Mouse (Mus musculus) urinary bladder, postnatal 14 days (tissue): ENCODE data around the gene Traf3ip3.

Source experiments
- DNase-seq: peaks from one replicate; pipeline ENCODE4 v3.0.0; 2021; ENCODE audit warnings: low spot score

Traf3ip3 gene

DNA sequence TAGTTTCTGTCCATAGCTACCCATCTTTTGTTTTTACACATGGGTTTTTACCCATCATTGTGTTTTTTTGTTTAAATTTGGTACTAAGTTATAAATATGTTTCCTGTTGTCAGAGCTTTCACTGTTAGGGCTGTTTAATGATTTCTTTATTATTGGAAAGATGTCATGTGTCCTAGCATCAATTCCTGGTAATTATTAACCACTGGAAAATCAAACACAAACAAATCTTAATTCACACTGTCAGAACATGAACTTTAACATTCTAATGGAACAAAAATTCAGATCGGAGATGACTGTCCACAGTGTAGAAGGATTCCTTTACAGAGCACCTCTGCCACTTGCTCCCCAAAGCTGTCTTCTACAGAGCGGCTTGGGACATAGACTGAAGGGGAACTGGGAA is 3.9 kb upstream of the Traf3ip3 start:
- DNase-seq: no peak

DNA sequence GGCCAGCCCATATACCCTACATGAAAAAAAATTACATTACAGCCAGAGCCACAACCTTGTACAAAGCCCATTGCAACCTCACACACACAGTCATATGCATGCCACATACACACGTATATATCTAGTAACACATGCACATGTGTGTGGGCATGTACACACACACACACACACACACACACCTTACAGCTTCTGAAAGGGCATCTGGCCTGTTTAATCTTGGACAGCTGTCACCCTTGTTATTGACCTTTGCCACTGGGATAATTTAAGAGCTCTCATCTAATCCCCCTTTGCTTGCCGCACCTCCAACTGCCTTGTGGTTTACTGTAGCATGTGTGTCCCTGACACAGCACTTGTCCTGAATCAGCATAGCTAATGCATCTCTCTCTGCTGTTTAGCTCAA is 2.3 kb upstream of the Traf3ip3 start:
- no peak for DNase-seq

DNA sequence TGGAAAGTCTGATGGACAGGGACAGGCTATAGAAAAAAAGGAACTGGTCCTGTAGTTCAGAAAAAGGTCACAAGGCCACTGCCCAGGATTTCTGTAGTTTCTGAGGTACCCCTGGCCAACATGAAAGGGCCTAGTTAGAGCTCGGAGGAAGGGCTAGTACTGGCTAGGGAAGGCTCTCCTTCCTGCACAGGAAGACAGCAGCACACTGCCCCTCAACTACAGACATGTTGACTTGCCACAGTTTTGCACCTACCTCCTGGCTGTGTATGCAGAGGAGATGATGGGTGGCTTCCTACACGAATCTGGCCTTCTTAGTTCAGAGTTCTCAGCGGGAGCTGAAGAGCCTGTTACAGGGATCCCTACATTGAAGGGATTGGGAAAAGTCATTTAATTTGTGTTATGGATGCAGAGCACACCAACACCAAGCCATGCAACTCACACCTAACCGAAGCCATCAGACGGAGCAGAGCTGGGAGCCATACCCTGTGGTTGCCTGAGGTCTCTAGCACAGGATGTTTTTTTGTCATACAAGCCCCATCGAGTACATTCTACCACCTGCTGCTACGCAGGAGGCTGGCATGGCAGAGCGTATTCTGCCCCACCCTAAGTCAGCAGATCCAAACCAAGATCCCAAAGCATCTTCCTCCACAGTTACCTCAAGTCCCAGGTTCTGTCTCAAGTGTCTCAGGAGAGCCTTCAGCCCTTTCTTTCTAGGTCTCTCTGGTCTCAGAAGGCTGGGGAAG is 692 bp downstream of the Traf3ip3 start:
- DNase-seq: no peak

DNA sequence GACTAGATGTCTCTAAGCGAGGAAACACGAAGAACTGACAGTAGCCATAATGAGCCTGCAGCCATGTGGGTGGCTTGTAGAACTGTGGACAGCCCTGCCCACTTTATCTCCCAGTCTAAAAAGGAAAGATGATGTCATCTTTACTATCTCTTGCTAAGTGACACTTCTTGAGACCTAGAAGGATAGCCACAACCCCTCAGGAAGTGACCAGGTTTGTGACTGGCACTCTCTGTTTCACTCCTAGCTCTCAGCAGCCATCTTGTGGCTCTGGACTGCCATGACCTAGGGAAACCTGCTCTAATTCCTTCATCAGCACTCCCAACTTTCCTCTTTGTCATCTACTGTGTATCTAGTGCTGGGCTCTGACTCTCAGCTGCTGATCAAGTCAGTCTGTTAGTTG is 3.2 kb downstream of the Traf3ip3 start:
- DNase-seq: no peak

DNA sequence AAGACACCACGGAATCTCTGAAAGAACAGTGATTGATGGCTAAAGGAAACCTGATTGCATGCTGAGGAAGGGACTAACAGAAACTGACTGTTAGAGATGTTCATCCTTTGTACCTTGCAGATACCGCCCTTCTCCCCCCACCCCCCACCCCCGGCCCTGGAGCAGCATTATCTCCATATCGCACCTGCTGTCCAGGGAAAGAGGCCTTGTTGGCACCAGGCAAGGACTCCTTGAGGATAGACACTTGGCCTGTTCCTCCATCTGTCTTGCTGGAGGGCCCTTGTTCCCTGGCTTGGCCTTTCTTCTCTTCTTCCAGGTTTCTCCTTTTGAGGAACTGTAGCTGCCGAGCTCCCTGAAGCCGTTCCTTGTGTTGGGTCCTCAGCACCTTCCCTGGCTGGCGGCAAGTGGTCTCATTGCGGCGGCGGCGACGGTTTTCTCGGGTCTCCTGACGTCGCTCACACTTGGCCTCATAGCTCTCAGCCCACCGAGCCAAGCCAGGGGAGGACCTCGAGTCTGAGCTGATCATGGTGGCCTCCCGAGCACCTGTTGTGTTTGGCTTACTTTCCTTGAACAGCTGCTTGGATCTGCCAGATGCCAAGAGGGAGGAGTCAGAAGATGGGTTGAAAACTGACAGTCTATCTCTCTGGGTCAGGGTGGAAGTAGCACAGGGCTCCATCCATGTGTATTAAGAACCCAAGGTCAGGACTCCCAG is 3.9 kb downstream of the Traf3ip3 start:
- DNase-seq: no peak

DNA sequence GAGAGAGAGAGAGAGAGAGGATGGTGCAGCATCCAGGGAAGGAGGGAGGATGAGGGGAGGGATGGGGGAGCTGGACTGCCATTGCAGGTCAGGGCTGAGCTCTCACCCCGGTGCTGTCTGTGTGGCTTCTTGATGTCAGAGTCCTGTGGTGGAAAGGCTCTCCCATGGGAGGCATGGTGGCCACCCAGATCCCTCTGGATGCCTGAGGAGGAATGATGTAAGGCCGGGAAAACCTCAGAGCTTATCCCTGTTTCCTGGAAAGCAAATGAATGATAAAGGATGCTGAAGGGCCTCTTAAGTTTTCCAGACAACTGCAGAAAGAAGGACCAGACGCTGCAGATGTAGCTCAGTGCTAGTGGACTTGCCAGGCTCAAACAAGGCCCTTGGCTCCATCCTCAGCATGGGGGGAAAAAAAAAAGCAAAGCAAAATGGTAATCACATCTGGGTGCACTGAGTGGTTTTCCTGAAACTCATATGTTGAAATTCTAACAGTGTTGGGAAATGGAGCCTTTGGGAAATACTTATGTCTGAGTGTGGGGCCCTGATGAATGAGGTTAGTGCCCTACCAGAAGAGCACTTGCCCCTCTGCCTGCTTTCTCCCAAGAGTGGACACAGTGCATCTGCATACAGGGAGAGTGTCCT is 6.2 kb downstream of the Traf3ip3 start:
- DNase-seq: no peak

DNA sequence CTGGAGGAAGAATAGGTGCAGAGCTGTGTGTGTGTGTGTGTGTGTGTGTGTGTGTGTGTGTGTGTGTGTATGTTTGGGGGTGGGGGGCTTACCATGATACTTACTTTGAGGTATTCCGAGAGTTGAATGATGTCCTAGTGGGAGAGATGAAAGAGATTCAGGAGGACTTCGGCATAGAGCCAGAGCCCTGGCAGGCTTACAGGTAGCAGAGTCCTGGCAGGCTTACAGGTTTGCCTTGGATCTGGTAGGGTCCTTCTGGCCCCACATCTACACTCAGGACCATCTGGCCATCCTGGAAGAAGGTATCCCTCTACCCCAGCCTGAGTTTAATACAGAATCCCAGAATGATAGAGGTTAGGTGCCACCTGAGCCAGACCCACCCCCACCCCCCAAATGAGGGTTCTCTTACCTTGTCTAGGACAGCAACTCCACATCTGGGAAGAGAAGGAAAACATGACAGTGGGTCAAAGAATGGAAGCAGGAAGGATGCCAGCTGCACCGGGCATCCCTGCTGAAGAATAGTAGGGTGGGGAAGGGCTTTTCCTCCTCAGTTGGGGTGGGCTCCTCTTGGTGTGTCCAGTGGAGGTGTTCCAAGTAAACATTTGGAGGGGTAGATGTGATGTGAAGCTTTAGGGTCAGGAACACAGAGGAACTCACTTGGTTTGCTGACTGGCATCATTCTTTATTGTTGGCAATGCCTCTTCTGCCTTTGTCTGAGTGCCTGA is 6.9 kb downstream of the Traf3ip3 start:
- DNase-seq: no peak

DNA sequence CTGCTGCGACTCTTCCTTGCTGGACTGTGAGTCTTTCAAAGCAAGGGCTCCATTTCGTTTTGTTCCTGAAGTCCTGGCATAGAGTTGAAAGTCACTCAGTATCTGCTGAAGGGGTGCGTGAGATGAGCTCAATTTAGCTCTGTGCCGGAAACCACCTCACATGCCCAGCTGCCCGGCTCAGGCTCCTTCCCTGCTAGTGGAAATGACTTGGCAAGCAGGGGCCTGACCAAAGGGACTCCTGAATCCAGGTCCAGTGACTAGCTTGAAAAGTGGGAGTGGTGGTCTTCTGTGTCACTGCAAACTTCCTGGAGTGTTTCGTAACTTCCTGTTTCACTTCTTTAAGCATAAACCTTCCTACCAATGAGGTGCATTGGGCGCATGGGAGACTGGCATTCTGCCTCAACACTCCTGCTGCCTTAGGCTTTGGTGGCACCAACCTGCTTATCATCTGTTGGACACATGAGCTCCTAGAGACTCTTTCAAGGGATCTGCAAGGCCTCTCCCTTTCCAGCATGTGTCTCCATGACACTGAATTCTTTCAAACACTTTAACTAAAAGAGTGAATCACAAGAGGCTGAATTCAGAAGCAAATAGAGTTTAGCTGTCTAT is 9.7 kb downstream of the Traf3ip3 start:
- DNase-seq: no peak

DNA sequence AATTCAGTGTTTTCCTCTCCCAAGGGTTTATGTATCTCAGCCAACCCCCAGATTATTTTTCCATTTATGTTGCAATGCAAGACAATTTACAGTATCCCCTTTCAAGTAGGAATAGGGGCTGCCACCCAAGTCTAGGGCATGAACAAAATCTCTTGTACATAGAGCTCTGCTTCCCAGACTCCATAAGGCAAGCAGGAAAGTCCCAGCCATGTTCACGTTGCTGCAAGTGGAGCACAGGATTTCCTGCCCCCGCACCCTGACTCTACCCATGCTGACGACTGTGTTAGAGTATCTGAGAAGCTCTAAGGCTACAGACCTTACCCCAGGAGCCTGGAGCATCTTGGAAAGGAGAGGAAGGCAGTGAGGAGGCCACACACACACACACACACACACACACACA is 11.7 kb downstream of the Traf3ip3 start:
- DNase-seq: no peak

DNA sequence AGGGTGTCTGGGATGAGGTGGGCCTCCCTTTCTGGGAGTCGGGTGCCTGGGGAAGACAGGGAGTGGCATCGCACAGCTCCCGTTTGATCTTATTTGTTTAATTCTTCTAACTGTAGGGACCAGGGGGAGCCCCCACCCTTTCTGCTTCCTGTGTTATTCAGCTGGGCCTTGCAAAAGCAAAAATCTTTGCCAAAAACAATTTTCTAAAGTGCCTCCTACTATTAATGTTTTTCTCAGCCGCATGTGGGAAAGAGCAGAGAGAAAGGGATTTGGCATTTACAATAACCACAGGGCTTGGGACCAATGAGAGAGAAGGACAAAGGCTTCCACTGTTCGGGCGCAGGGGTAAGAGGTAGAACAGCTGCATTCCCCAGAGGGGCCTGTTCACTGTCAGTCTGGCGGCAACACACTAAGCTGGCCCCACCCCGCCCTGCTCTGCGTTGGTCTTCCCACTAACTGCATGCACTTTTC is 12.3 kb downstream of the Traf3ip3 start:
- peak; percentile 54 for DNase-seq

DNA sequence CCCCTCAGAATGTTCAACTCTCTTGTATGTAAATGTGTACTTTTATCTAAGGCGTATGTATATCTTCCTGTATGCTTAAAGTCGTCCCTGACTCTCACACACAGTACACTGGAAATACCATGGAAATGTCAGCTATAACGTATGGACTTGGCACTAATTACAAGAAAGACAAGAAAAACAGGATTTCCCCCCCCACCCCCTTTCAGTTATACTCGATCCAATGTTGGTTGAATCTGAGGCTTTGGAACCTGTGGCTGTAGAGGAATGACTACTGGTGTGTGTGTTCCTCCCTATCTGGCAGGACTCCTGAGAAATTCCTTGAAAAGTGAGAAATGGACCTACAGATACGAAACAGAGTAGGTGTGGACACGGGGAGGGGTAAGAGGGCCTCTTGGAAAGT is 13.2 kb downstream of the Traf3ip3 start:
- no peak for DNase-seq

DNA sequence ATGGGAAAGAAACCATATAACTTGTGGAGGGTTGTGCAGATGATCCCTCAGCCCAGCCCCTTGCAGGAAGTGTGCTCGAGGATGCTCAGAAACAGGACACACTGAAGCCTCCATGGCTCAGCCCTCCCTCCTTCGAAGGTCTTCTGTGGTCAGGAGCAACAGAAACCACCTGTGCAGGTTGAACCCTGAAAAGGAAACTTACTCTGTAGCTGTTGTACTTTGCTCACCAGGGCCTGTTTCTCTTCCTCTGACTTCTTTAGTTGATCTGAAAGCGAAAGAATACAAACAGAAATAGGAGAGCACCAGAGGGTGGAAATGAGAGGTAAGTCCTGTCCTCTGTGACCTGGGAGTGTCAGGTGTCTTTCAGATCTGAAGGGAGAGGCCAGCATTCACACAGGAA is 20.4 kb downstream of the Traf3ip3 start:
- no peak for DNase-seq

DNA sequence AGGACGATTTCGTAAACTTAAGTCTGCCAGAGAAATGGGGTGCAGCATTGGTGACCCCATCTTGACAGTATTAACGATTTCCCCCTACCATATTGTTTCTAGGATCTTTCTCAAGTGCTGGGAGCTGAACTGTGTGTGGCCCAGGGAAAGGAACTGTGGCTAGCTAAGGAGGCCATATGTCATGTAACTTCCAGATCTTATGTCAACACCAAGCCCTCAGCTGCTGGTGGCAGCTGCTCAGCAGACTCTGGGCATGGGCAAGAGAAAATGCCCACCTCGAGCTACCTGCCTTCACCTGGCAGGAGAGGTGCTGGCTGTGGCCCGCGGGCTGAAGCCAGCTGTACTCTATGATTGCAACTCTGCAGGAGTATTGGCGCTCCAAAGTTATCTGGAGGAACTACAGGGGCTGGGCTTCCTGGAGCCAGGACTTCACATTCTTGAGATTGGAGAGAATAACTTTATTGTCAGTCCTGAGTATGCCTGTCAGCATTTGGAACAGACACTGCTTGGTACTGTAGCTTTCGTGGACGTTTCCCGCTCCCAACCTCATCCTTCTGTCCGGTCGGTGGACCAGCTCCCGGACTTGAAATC is 27.3 kb downstream of the Traf3ip3 start:
- DNase-seq: no peak

DNA sequence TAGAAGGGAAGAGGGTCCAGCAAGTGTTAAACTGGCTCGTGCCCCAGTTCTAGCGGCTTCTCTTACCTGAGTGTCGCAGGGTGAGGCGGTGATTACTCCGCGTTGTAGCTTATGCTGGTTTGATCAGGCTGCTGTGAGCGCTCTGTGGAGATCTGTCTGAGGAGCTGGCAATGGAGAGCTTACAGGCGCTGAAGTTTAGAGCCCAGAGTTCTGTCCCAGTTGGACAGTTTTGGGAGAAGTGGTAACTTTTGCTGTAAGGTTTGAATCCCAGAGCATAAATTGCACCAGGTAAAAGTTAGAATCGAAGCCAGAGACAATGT is 27.7 kb downstream of the Traf3ip3 start:
- DNase-seq: no peak

DNA sequence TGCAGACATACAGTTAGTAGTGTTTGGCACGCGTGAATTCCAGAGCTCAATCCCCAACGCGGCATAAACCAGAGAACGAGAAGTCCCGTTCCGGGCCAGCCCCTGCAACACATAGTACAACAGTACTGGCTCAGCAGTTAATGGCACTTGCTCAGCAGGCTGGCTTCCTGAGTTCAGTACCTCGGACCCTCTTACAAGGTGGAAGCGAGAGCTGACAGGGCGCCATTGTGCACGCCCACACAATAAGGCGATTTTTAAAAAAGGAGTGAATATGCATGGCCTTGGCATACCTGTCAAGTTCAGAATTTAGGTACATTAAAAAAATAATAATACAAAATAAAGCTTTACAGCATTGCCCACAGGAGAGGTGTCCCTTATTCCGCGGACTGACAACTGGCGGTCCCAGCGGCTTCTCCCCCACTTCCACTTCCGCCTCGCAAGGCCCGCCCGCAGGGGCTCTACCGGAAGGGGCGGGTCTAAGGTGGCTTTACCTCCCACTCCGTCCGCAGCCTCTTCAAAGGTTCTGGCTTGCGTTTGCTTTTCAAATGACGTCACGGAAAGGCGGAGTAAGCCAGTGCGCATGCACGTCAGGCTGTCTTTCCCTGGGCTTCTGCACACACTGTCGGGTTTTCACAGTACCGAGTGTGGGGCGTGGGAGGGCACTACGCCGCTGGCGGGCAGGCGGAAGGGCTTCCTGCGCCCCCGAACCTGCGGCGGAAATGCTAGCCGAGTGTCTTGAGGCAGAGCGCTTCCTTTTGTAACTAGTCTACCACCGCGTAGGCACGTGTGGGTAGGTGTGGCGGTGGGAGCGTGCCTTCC is 28.3 kb downstream of the Traf3ip3 start:
- peak; percentile 96 for DNase-seq

DNA sequence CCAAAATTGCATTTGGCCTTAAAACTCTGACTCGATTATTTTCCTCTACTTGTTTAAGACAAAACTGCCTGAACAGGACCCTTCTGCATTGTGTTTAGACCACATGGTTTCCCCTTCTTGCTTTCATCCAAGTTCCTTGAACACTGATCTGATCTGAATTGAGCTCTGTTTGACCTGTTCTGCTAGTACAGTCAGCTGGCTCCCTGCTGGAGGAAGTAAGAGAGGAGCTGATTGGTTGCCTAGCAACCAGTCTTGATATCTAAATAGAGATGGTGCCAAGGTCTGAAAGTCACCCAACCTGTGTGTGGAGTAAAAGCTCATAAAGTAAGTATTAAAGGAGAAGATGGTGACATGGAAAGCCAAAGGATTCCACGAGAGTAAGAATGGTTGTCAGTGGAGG is 31.6 kb downstream of the Traf3ip3 start:
- peak; percentile 73 for DNase-seq

DNA sequence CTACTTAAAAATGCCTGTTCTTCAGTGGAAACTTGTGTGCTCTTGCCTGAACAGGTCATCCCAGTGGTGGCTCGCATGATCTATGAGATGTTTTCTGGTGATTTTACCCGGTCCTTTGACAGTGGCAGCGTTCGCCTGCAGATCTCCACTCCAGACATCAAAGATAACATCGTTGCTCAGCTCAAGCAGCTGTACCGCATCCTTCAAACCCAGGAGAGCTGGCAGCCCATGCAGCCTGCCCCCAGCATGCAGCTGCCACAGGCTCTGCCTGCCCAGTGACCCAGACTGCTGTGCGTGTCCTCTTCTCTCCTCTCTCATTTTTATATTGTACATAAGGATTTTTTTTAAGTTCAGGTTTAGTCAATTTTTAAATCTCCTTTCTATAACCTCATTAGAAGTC is 32.3 kb downstream of the Traf3ip3 start:
- no peak for DNase-seq

DNA sequence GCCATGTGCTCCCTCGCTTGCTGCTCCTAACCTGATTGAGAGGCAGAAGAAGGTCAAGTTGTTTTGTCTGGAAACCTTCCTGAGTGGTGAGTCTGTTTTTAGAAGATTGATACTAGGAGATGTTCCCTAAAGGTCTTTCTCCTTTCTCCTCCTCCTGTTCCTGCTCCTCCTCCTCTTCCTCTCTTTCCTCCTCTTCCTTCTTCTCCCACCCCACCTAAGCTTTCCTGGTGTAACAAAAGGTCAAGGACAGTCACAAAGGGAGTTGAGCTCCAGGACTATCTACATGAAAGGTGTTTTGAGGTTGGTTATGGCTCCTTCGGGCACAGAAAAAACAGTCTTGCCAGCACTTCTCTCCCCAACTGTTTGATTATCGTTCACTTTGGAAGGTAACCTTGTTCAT is 33.8 kb downstream of the Traf3ip3 start, which contains the start of gene A130010J15Rik:
Gene A130010J15Rik (plus strand): TSS at position 301 of the 400 bp plus-strand sequence.
- DNase-seq: no peak

DNA sequence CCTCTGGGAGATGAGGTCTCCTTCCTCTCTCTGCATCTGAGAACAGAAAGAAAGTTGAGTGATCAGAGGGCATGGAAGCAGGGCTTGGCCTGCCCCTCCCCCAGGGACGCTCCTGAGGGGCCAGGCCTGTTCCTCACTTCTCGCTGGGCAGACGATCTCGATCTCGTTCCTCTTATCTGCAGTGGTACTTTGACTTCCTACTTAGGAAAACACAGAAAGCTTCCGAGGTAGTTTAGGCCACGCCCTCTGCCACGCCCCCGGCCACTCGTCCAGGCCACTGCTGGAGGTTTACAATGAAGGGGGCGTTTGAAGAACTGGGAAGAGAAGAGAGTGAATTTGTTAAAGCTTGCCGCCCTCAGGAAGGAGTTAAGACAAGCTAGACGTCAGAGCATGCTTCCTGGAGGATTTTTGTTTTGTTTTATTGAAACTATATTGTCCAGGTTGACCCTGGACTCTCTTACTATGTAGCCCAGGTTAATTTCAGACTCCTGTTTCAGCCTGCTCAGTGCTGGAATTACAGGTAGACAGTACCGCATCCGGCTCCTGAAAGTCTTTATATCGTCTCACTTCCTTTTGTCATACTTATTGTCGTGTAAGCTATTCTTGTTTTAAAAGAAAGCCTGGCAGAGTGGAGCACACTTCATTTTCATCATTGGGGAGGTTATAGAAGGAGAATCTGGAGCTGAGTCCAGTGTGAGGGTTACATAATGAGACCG is 41.0 kb downstream of the Traf3ip3 start:
- DNase-seq: peak; percentile 64

DNA sequence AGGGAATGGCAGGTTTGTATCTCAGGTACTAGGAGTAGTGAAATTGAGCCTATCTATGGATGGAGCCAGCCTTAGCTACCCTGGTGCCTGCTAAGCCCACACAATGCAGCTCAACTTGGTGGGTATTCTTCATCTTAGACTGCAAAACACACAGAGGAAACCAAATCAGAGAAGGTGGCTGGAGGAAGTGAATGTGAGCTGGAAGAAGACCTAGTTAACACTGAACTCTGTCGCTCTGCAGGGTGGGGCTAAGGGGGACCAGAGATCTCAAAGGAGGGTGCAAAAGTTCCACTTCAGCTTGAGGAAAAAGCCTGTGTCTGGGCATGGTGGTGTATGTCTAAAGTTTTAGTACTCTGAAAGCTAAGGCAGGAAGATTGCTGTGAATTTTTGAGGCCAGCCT is 41.9 kb downstream of the Traf3ip3 start:
- no peak for DNase-seq
